Mouse (Mus musculus) small intestine, adult 2 months (tissue): ENCODE measurements around the gene Krt23. TPM values are rescaled to one million over a fixed set of nuclear protein-coding genes. Genes with fewer than 3 reads are reported as not detected.

ENCODE experiments used
- H3K27ac ChIP-seq: fragments of 200-500 bp; 2 replicates; pipeline ENCODE4 v1.5.1; 2012; ENCODE audit warnings: low read depth, low read length, control low read depth, inconsistent platforms; ENCODE audit not compliant: insufficient read depth
- H3K27me3 ChIP-seq: fragments of 200-500 bp; 2 replicates; pipeline ENCODE4 v1.6.1; 2012; ENCODE audit warnings: mild to moderate bottlenecking, moderate library complexity, low read length, inconsistent platforms; ENCODE audit not compliant: control insufficient read depth, insufficient read depth
- H3K36me3 ChIP-seq: fragments of 200-500 bp; 2 replicates; pipeline ENCODE4 v1.6.1; 2012; ENCODE audit warnings: mild to moderate bottlenecking, low read length, control low read depth, inconsistent platforms; ENCODE audit not compliant: control insufficient read depth, insufficient read depth
- H3K4me1 ChIP-seq: fragments of 200-500 bp; 2 replicates; pipeline ENCODE4 v1.6.1; 2012; ENCODE audit warnings: low read length, inconsistent platforms, mixed read lengths; ENCODE audit not compliant: control insufficient read depth, insufficient read depth, insufficient read length
- H3K4me3 ChIP-seq: fragments of 200-500 bp; 2 replicates; pipeline ENCODE4 v1.5.1; 2012; ENCODE audit warnings: low read depth, mild to moderate bottlenecking, control low read depth, inconsistent platforms, low read length, moderate library complexity
- CTCF ChIP-seq: fragments of 200-500 bp; IDR thresholded peaks from 2 replicates; pipeline ENCODE4 v1.5.1; 2012; ENCODE audit warnings: low read depth, mild to moderate bottlenecking, control low read depth, inconsistent platforms, low read length, moderate library complexity, mixed read lengths; ENCODE audit not compliant: insufficient replicate concordance, insufficient read length; ENCODE audit errors: extremely low read depth
- POLR2A ChIP-seq: fragments of 200-500 bp; IDR thresholded peaks from 2 replicates; pipeline ENCODE4 v1.6.1; 2012; ENCODE audit warnings: low read depth, mild to moderate bottlenecking, control low read depth, inconsistent platforms, low read length, moderate library complexity
- WGBS: fragments of 180-500 bp; shearing (Covaris S2); methylation state at CpG from one replicate; pipeline ENCODE4 v1.1.7; 2018; 5-methylcytosine and 5-hydroxymethylcytosine counted together
- polyA plus RNA-seq: library from polyadenylated mRNA; depleted of rRNA; stranded (reverse); fragments of >200 nt; gene quantifications from 2 replicates; pipeline ENCODE4 v1.2.3, GENCODE M21; 2012; rRNA removed

Gene Krt23
- polyA plus RNA-seq, 1 experiment = 4.4 TPM

DNA sequence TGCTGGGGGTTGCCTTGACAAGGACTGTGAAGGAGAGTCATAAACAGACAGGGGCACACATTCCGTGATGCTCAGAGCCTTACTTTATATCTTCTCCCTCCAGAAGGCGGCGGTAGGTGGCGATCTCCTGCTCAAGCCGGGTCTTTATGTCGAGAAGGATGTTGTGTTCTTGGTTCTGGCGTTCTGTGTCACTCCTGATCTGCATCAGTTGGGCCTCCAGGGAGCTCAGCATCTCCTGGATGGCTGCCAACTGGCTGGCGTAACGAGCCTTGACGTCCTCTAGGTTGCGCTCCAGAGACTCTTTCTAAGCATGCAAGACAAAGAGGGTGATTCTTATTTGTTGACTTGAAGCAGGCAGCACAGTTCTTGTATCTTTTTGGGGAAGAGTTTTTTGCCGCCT lies 62.3 kb downstream of the Krt23 start:
- Histone ChIP-seq H3K4me1 (peaks cover under 1% of the 10 kb centered on the region; the same call in 1 of the 2 replicates), H3K27ac (no peak overlapping the region), H3K4me3 (no peak overlapping the region), H3K36me3 (peaks cover 70% of the 10 kb centered on the region), H3K27me3 (no peaks in the 10 kb centered on the region)
- WGBS = 26% methylated on average over 12 of the region's 12 CpGs
- TF ChIP-seq CTCF (peak; percentile 28; the same call in 1 of the 2 replicates), POLR2A (no peak)

Other genes with a start within 250 kb of the Krt23 start
- 0.13 and 0.20 TPM in 2 replicates for gene Krt222, start 249.1 kb downstream of the Krt23 start, polyA plus RNA-seq
- not detected in 2 replicates for gene Krt24, start 207.9 kb downstream of the Krt23 start, polyA plus RNA-seq
- gene Krt25, start 170.2 kb downstream of the Krt23 start, polyA plus RNA-seq = not detected in 2 replicates
- not detected in 2 replicates for gene Krt26, start 155.2 kb downstream of the Krt23 start, polyA plus RNA-seq
- gene Krt27, start 142.0 kb downstream of the Krt23 start, polyA plus RNA-seq = not detected in 2 replicates
- not detected in 2 replicates for gene Krt28, start 118.2 kb downstream of the Krt23 start, polyA plus RNA-seq
- gene Krt10, start 103.8 kb downstream of the Krt23 start, polyA plus RNA-seq = 0.15 and 0.18 TPM in 2 replicates
- 0.48 and 9.5 TPM in 2 replicates for gene Krt12, start 70.9 kb downstream of the Krt23 start, polyA plus RNA-seq
- gene Krt20, start 55.0 kb downstream of the Krt23 start, polyA plus RNA-seq = 292 and 951 TPM in 2 replicates
- gene Krt39, start 28.2 kb upstream of the Krt23 start, polyA plus RNA-seq = not detected in 2 replicates
- gene Krt40, start 50.0 kb upstream of the Krt23 start, polyA plus RNA-seq = not detected in 2 replicates
- not detected in 2 replicates for gene Krtap3-3, start 57.7 kb upstream of the Krt23 start, polyA plus RNA-seq
- not detected in 2 replicates for gene Krtap3-2, start 63.7 kb upstream of the Krt23 start, polyA plus RNA-seq
- not detected in 2 replicates for gene Gm11939, start 66.3 kb upstream of the Krt23 start, polyA plus RNA-seq
- 0.47 and 2.7 TPM in 2 replicates for gene Krtap3-1, start 73.5 kb upstream of the Krt23 start, polyA plus RNA-seq
- not detected in 2 replicates for gene Krtap1-5, start 87.9 kb upstream of the Krt23 start, polyA plus RNA-seq
- gene Krtap1-4, start 90.5 kb upstream of the Krt23 start, polyA plus RNA-seq = not detected in 2 replicates
- gene Krtap1-3, start 98.2 kb upstream of the Krt23 start, polyA plus RNA-seq = not detected in 2 replicates
- not detected in 2 replicates for gene Krtap9-3, start 105.0 kb upstream of the Krt23 start, polyA plus RNA-seq
- 1.3 TPM in 1 of 2 replicates, not detected in the other for gene Gm11938, start 110.2 kb upstream of the Krt23 start, polyA plus RNA-seq
- not detected in 2 replicates for gene Gm11937, start 117.1 kb upstream of the Krt23 start, polyA plus RNA-seq
- gene Krtap2-4, start 121.7 kb upstream of the Krt23 start, polyA plus RNA-seq = 0.29 and 1.9 TPM in 2 replicates
- gene Gm11562, start 127.3 kb upstream of the Krt23 start, polyA plus RNA-seq = 1.9 TPM in 1 of 2 replicates, not detected in the other
- not detected in 2 replicates for gene Krtap4-1, start 135.1 kb upstream of the Krt23 start, polyA plus RNA-seq
- gene Krtap4-2, start 141.9 kb upstream of the Krt23 start, polyA plus RNA-seq = not detected in 2 replicates
- not detected in 2 replicates for gene Krtap4-7, start 151.0 kb upstream of the Krt23 start, polyA plus RNA-seq
- not detected in 2 replicates for gene Gm11555, start 157.1 kb upstream of the Krt23 start, polyA plus RNA-seq
- gene Gm11563, start 165.8 kb upstream of the Krt23 start, polyA plus RNA-seq = not detected in 2 replicates
- gene Krtap4-6, start 172.8 kb upstream of the Krt23 start, polyA plus RNA-seq = not detected in 2 replicates
- gene Gm14190, start 197.6 kb upstream of the Krt23 start, polyA plus RNA-seq = not detected in 2 replicates
- gene Gm14180, start 241.2 kb upstream of the Krt23 start, polyA plus RNA-seq = not detected in 2 replicates